ENCODE assay signal across 1 mouse cellular context in genomic region chr17:32388370-32389100, GRCm38 (mm10).
TF ChIP-seq lines count a peak whose summit lies in the region.

No protein-coding gene starts in this region.

TF ChIP-seq in MEL, 35 proteins besides CTCF, POLR2A, EP300 and RAD21:
- TF ChIP-seq NRF1 (IDR thresholded peaks at IDR 0.05; ENCODE audit: insufficient read depth, low read depth, low read length, poor library complexity, severe bottlenecking) (no peak), POLR2AphosphoS5 (IDR thresholded peaks at IDR 0.05; ENCODE audit: borderline replicate concordance, low read depth, low read length) (no peak), MYB (IDR thresholded peaks at IDR 0.05; ENCODE audit: low read depth, low read length) (no peak)
